Mouse (Mus musculus) heart, adult 2 months (tissue): ENCODE data around the gene Klf12.

Experiments used
- CTCF ChIP-seq: fragments of 200-600 bp; IDR thresholded peaks from 2 replicates; pipeline ENCODE4 v1.8.1; 2022; ENCODE audit warnings: antibody characterized with exemption, mild to moderate bottlenecking, moderate library complexity
- EP300 ChIP-seq: fragments of 200-500 bp; IDR thresholded peaks from 2 replicates; pipeline ENCODE4 v1.6.1; 2011; ENCODE audit warnings: low read depth, low read length, control low read depth; ENCODE audit not compliant: insufficient read depth
- POLR2A ChIP-seq: fragments of 200-500 bp; IDR thresholded peaks from 2 replicates; pipeline ENCODE4 v1.6.1; 2011; ENCODE audit warnings: mild to moderate bottlenecking, low read depth, low read length, control low read depth; ENCODE audit not compliant: insufficient read depth

GRCm38 (mm10) chr14:100260531-100260930, 23.9 kb downstream of the Klf12 start:
- TF ChIP-seq CTCF (no peak), POLR2A (0 out of 2 replicates have a peak, but pooled peaks have one; percentile 14), EP300 (peak; percentile 93)
